Mouse (Mus musculus): ENCODE measurements around the gene Vmn2r32. TPM values are rescaled to one million over a fixed set of nuclear protein-coding genes. Genes with fewer than 3 reads are reported as not detected.
"Not testable (repeated sequence)": the region's sequence is repeated elsewhere in the genome, so short reads cannot be mapped to it uniquely, and the experiment has no call there.

Vmn2r32 gene
- not detected for total RNA-seq (2021)

DNA sequence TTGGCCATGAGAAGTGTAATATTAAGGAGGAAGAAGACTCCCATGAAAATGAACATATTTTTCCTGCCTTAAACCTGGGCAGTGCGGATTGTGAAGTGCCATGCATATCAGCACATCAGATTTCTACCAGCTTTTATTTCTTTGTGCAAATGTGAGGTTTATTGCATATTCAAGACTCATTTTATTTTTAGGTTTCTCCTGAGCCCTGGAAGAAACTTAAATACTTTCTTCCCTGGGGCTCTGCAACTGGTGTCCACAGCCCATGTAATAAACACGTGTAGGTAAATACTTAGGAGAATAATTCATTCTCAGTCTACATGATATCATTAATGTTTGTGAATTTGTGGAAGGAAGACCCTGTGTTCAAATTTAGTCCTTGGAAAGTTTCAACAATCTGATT, at the start of gene Vmn2r32:
Gene Vmn2r32 (minus strand): TSS at position 101 of the 400 bp plus-strand sequence.
- DNase-seq = not testable (repeated sequence)

Other genes with a start within 250 kb of the Vmn2r32 start
- 1 to 10 TPM; 2.2 to 2.7 TPM for gene Vmn2r29, start 232.7 kb downstream of the Vmn2r32 start, total RNA-seq (2021)
- gene Gm45844, start 201.7 kb downstream of the Vmn2r32 start, total RNA-seq (2021) = 10 to 100 TPM; 11.2 to 14.1 TPM
- 100 to 1,000 TPM; 134 to 135 TPM for gene Clcn4, start 179.2 kb downstream of the Vmn2r32 start, total RNA-seq (2021)
- gene Vmn2r30, start 142.4 kb downstream of the Vmn2r32 start, total RNA-seq (2021) = under 1 TPM in 1 of 2 experiments, not detected in 1; 0.15 TPM
- gene Gm45783, start 105.4 kb downstream of the Vmn2r32 start, total RNA-seq (2021) = not detected
- not detected for gene Vmn2r31, start 80.3 kb downstream of the Vmn2r32 start, total RNA-seq (2021)
- gene Vmn2r33, start 86.8 kb upstream of the Vmn2r32 start, total RNA-seq (2021) = not detected
- not detected for gene Vmn2r34, start 209.5 kb upstream of the Vmn2r32 start, total RNA-seq (2021)